Mouse (Mus musculus) megakaryocyte, adult 5-6 weeks (primary cell): ENCODE results near the gene Egln2. TPM values are rescaled to one million over a fixed set of nuclear protein-coding genes. Genes with fewer than 3 reads are reported as not detected.

Experiments used
- ATAC-seq: 2 replicates; pipeline ENCODE4 v1.8.0; 2016; ENCODE audit warnings: mild to moderate bottlenecking, inconsistent platforms; ENCODE audit not compliant: poor library complexity, severe bottlenecking
- total RNA-seq, 2 experiments: library from RNA; stranded (forward) in 1 of 2; stranded (reverse) in 1 of 2; fragments of 153-499, 151-499 nt in 1 of 2; fragments of 221-1000, 200-1000 nt in 1 of 2; gene quantifications; 2 replicates each; pipeline versions ENCODE4 v1.2.3 to v1.2.4; 2015 to 2017

Gene Egln2
- total RNA-seq, 2 experiments from 2014 or later, result 11.1 to 29.6 TPM

DNA sequence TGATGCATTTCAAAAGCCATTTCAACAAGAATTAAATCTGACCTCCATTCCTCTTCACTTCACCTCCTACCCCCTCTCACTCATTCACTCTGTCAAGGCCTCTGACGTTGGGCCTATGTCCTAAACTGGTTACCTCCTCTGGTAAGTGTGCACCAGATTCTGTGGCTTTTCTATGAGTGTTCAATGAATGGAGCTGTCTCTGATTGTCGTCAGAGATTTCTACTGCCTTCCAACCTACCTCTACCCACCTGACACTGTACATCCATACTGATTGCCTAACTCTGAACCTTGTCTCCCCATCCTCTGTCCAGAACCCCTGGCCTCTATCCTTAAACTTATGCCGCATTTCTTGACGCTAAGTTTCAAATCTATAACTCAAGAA, 11.3 kb upstream of the Egln2 start:
- ATAC-seq, result 0 out of 2 replicates have a peak, but pooled peaks have one; percentile 1

DNA sequence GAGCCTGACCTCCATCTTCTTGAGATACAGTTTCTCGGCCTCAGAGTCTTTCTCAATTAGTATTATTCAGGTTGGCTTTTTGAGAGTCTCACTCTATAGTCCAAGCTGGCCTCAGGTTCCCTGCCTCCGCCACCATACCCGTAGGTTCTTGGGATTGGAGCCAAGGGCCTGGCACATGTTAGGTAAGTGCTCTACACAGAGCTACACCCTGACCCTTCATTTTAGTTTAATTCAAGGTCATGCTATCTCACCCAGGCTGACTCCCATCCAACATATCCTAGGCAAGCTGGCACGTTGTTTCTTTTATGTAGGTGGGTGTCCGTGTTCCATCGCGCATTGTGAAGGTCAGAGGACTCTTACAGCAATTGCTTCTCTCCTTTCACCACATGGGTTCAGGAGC, 8.3 kb upstream of the Egln2 start:
- ATAC-seq, result no peak

DNA sequence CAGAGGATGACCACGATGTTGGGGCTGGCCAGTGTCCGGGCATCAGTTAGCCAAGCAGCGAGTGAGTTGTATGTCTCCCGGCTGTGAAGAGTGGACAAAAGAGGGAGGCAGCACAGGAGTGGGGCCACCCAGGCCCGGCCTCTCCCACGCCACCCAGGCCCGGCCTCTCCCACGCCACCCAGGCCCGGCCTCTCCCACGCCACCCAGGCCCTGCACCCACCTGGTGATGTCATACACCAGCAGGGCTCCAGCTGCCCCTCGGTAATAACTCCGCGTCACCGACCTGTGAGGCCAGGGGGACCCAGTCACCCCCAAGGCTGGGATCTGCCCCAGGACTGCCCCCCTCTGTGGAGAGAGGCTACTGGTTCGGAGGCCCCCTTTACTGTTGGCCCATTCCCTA, 7.9 kb upstream of the Egln2 start:
- no peak for ATAC-seq

DNA sequence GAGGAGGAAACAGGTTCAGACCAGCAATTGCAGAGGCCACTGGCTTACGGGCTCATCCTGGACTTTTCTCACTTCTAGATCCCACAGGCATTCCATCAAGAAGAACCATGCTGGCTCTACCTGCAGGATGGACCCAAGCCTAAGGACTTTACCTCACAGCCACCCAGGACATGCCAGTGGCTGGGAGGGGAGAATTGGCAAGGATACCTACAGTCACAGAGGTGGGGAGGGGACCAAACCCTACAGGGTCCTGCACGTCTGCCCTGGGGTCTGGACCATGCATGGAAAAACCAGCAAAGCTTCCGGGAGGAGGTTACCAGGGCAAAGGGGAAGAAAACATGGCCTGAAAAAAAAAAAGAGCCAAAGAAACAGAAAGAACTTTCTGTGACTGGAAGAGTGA, 4.4 kb upstream of the Egln2 start:
- no peak for ATAC-seq

- ATAC-seq, result no peak
These were observed 1.8 kb upstream of the Egln2 start for GRCm38 (mm10) chr7:27168371-27168770.

- ATAC-seq, result peak; percentile 4; the same call in 1 of the 2 replicates
These were observed 983 bp upstream of the Egln2 start for GRCm38 (mm10) chr7:27167475-27168094.

GRCm38 (mm10) chr7:27166229-27166613, 381 bp downstream of the Egln2 start:
- ATAC-seq, result peak; percentile 77

GRCm38 (mm10) chr7:27165696-27166095, 906 bp downstream of the Egln2 start:
- ATAC-seq, result no peak

GRCm38 (mm10) chr7:27165007-27165655, 1.5 kb downstream of the Egln2 start:
- no peak for ATAC-seq

- no peak for ATAC-seq
These were observed 2.3 kb downstream of the Egln2 start for GRCm38 (mm10) chr7:27164112-27164947.

DNA sequence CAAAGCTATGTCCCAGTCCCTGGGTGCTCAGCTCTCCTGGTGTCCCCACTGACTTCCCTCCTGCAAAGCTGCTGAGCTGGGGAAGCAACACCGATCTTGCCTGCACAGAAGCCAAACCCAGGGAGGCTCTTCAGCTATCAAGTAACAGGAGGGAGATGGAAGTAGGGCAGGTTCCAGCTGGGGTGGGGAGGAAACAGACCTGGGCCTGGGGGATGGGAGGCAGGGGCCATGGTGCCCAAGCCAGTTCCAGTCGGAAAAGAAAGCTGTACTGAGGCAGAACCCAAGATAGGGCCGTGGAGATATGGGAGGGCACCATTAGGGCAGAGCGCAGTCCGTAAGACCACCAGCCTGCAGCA, 3.2 kb downstream of the Egln2 start:
- ATAC-seq, result no peak

- ATAC-seq, result no peak
These were observed 3.7 kb downstream of the Egln2 start for GRCm38 (mm10) chr7:27162780-27163449.

DNA sequence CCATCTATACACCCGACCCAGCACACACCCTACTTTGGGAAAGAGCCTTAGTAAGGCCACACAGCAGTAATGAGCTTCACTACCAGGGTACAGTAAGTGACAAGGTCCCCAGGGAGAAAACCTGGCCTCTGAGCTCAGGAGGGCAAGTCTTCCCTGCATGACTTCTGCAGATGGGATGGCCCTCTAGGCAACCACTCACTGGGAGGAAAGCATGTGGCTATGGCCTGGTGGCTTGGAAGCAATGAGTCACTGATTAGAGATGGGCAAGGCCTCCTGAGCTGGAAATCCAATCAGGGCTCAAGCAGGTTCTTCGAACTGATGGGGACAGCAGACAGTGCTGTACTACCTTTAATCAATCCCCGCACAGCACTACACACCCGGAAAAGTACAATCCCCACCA, 4.9 kb downstream of the Egln2 start:
- ATAC-seq, result no peak

GRCm38 (mm10) chr7:27160921-27161320, 5.7 kb downstream of the Egln2 start:
- ATAC-seq, result no peak

- peak; percentile 94 for ATAC-seq
These were observed 6.7 kb downstream of the Egln2 start for GRCm38 (mm10) chr7:27159882-27160281.

- no peak for ATAC-seq
These were observed 7.3 kb downstream of the Egln2 start for GRCm38 (mm10) chr7:27159256-27159655.

GRCm38 (mm10) chr7:27158171-27158570, 8.4 kb downstream of the Egln2 start:
- ATAC-seq, result no peak

- no peak for ATAC-seq
These were observed 10.6 kb downstream of the Egln2 start for GRCm38 (mm10) chr7:27156005-27156404.

DNA sequence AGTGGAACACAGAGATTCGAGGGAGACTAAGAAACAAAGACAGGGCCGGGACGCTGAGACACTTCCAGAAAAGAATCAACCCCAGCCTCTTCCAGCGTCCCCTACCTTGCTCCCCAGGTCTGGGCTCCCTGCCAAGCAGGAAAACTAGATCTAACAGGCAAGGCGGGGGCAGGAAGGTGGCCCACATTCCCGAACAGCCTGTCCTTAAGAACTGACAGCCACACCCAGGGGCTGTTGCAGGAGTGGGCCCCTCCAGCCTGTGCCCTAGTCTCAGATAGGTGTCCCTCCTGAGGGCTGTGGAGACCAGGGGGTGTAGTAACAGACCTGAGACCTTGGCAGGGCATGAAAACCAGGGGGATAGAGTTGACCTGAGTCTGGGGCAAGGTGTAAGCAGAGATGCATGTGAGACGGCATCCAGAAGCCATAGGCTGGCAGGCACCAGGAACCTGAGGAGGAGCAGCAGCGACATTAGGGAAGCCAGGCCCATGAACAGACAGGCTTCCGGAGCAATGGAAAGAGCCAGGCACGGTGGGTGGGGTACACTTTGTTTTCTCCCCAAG, 13.3 kb downstream of the Egln2 start, which contains the start of gene Cyp2t4:
Gene Cyp2t4, plus strand, starts transcription at position 510 of the 560 bp plus-strand sequence.
- ATAC-seq, result no peak

DNA sequence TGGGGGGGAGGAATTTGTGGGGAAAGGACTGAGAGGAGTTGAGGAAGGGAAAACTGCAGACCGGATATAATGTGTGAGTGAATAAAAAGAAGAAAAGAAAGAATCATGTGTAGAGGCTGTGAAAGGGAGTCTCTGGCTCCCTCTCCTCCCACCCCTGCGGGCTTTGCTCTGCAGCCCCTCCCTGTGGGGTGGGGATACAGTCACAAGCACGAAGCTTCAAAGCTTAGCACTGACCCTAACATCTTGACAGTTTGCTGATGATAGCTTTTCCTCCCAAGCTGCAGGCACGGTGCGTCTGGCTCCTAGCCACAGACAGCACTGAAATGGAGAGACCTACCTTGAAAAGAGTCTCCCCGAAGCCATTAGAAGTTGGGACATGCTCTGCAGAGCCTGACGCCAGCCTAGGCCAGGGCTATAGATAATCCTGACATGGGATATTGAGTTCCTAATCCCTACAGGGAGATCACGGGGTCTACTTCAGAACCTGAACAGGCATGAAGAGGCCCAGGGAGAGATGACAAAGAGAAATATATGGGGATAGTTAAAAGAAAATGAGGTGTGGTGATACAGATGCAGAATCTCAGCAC, 30.1 kb downstream of the Egln2 start:
- no peak for ATAC-seq

GRCm38 (mm10) chr7:27133757-27134156, 32.8 kb downstream of the Egln2 start:
- no peak for ATAC-seq
